Mouse (Mus musculus) lung, postnatal 14 days (tissue): ENCODE measurements around the gene Ncapg.
"Not testable (repeated sequence)": the region's sequence is repeated elsewhere in the genome, so short reads cannot be mapped to it uniquely, and the experiment has no call there.

Experiments used
- DNase-seq: peaks from one replicate; pipeline ENCODE4 v3.0.0; 2021

Gene Ncapg

DNA sequence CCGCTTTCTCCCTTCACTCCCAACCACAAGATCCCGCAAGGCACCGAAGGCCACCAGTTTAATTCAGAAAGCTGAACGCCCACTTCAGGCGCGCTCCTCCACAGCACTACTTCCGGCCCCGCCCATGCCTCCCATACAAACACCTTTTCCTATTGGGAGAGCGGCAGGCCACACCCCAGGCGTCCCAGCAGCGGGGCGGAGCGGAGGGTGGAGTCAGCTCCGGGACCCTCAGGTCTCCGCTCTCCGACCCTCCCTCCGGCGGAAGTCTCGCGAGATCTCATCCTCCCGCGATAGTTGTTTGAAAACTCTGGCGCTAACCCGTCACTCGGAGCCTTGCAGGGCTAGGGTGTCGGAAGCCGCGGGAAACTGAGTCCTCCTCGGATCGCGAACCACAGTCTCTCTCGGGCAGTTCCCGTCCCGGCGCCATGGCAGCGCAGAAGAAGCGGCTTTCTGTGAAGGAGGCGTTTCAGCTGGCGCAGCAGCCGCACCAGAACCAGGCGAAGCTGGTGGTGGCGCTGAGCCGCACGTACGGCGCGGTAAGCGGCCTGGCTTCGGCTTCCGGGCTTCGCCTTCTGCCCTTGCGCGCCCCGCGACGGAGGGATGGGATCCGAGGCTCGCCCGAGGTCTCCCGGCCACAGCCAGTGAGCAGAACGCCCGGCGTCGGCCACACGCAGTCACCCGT is at the start of gene Ncapg:
Ncapg (plus strand) TSS at position 322 of the 682 bp plus-strand sequence.
- DNase-seq = peak; percentile 100

DNA sequence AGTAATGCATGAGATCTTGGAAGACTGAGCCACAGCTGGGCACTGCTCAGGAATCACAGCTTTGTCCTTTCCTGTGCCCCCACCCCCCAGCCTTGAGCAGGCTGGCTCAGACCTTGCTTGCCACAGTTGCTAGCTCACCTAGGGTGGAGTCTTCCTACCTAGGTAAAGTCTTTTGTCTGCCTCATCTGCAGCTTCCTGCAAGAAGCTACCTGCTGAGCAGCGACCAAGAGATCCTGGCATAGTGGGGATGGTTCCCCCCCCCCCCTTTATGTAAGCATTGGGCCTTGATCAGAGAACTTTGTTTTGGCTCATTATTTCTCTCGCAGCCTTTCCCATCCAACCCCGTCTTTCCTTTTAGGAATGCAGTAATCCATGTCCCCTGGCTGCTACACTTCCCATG is 48.2 kb upstream of the Ncapg start:
- no peak for DNase-seq

DNA sequence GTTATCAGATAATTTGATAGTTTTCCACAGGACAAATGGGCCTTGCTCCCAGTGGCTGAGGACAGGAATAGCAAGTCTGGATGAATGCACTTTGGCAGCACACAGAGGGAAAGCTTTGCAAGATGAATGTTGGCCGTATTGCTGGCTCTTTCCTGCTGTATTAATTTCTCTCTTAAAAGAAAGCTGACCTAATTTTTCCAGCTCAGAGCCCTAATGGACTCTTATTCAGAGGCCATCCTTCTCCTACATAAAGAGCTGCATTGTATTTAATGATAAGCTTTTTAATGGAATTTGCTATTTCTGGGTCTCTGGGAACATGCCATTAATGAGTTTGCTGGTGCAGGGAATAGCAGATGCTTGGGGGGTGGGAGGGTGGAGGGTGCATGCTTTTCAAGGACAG is 41.9 kb upstream of the Ncapg start:
- no peak for DNase-seq

DNA sequence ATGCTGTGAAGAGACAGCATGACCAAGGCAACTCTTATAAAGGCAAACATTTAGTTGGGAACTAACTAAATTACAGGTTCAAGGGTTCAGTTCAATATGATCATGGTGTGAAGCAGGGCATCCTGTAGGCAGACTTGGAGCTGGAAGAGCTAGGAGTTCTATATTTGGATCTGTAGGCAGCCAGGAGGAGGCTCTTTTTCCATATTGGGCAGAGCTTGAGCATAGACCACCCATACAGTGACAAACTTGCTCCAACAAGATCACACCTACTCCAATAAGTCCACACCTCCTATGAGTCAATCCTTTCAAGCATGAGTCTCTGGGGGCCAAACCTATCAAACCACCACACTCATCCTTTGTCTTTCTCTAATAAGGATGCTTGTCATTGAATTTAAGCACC is 40.2 kb upstream of the Ncapg start:
- no peak for DNase-seq

DNA sequence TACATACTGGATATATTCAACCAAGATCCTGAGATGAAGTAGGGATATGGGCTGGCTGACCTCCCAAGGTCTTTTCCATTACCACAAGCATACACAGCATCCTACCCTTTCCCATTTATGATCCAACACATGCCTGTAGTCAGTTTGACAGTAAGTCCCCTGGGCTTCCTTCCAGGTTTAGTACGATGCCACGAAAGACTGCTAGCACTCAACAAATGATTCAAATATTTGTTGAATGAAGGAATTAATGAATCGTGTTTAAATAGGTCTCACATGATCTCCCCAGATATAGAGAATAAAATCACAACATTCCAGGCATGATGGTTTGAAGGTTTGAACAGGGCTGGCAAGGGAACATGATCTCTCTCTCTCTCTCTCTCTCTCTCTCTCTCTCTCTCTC is 31.3 kb upstream of the Ncapg start:
- no peak for DNase-seq

DNA sequence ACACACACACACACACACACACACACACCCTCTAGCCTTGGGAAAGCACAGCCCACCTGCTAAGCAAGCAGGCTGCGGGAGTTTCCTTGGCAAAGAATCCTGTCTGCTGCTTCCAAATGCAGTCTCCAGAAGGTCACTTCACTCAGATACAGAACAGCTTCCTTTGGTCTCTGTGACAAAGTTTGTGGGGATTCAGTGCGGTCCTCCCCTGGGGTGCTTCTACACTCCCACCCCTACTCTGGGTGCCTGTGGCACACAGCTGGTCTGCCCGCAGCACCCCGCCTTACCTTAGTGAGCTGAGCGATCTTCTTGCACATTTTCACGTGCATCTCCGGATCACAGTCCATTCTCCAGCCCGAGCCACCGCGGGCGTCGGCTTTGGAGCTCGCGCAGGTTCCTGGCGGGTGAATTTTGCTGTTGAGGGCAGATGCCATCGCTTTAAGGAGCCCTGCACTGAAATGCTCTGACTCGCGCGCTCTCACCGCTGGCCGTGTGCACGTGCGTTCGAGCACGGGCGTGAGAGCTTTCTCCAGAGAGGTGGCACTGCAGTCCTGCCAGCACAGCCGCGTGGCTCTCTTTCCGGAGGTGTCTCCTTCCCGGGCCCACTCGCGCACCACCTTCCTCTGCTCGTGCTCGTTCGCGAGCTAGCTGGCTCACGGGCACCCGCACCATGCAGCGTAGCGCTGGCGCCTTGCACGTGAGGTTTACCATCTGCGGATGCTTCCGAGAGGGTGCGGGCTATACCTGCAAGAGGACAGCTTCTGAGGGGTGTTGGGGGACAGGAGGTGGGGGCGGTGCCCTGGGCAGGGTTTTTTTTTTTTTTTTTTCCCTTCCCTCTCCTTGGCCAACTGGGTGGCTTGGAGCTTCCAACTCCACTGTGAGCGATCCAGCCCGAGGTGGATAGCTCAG is 30.7 kb upstream of the Ncapg start, which contains the start of gene Fam184b:
Fam184b (minus strand) TSS at position 809 of the 909 bp plus-strand sequence.
- DNase-seq = peak; percentile 23

DNA sequence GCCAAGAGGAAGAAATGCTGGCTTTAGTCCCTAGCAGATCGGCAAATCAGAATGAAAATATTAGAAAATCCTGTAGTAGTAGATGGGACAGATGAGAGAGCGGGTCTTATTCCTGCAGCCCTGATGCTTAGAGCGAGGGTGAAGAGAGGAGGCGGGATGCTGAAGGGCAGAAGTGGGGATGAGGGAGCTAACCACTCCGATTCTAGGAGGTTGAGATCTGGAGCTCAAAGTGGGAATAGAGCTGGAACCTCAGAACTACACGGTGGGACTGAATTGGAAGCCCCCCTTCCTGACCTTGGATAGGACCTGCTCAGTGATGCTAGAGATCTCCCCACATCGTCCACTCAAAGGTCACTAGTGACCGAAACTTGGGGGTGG is 30.0 kb upstream of the Ncapg start:
- DNase-seq = no peak

DNA sequence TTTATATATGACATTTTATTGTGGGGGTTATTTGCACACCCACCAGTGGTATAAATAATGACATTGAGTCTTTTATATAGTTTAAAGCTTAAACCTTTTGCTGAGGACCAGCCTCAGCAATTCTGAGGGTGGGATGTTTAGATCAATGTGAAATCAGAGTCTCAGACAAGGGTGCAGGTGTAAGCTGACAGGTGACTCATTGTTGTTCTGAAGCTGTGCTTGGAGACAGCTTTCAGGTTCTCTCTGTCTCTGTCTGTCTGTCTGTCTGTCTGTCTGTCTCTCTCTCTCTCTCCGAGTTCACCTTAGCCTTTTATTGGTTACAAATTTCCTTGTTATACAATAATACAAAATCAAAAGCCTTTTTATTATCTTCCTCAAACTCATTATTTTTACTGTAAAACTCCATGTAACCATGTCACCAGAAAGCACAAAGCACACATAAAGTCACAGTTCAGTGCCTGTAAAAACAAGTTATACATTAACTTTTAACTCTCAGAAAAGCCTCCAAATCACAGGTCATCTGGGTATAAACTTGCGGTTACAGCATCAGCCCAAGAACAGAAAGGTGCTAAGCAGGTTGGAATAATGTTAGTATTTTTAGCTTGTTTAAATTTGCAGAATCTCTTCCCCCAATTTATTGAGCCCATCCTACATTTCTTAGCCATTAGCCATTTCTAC is 18.6 kb upstream of the Ncapg start:
- DNase-seq = no peak

DNA sequence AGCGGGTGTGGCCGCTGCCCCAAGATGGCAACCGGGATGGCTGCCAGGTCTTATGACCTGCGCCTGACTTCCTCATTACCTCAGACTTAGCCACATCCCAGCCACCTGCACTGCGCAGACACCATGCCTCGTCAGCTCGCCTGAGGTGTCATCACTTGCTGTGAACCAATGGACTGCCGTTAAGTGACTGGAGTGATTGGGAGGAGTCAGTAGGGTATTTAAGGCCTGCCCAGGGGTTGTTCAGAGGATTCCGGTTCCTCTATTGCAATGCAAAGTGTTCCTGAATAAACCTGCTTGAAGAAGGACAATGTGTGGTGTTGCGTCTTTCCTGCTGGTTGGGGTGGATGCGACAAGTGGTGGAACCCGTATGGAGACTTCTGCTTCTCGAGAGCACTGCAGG is 11.3 kb upstream of the Ncapg start:
- DNase-seq = not testable (repeated sequence)

DNA sequence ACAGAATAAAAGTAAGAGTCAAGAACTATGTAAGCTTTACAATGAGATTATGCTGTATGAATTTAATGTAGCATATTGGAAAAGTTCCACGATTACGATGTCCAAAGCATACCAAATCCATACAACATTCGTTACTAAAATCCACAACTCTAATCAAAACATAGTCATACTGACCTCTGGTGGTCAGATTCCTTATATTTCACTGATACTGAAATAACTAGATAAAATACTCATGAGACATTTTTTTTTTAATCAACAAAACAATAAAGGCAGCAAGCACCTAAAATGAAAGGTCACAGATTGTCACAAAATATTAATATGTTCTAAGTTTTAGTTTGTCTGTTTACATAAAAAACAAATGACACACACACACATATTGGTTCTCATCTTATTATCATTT is 1.4 kb upstream of the Ncapg start:
- DNase-seq = no peak

DNA sequence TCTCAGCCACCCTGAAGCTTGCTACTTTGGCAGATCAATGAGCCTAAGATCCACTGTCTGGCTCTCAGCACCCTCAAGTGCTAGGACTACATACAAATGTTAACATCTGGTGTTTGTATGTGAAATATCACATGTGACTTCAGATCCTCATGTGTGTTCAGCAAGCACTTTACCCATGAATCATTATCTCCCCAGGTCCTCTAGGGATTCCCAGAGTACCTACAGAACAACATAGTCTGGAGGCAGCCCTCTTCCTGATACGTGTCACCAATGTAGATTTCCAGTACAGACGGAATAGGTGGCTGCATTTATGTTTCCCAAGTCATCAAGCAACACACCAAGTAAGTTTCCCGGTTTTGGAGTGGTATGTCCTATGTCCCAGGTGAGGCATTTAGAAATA is 888 bp upstream of the Ncapg start:
- no peak for DNase-seq

DNA sequence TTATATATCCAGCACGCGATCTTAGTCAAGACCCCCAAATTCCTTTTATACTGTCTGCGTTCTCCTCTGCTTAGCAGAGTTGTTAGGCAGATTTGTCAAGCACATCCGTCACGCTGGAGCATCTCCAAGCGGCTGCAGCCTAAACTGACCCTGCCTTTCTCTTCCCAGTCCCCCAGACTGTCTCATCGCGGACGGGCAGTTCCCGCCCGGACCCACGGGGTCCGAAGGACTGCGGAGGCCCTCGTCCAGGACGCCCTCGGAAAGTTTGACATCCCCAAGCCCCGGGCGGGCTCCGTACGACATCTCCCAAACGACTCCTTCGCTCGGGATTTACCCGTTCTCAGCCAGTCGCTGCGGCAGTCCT is 503 bp upstream of the Ncapg start:
- DNase-seq = no peak

DNA sequence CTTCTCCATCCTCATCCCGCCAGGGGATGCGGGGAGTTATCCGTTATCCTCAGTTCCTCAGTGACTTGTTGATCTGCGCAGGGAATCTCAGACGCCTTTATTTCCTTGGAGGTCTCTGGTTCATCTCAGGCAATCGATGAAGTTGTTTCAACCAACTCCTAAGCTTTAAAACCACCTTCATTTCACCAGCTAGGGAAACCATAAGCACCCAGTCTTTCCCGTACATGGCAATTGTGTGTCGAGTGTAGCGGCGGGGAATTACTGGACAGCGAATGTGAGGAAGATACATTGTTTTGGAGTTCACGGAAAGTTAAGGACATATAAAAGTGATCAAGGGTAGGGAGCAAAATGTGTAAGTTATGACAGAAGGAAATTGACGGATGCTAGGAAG is 556 bp downstream of the Ncapg start:
- DNase-seq = no peak

DNA sequence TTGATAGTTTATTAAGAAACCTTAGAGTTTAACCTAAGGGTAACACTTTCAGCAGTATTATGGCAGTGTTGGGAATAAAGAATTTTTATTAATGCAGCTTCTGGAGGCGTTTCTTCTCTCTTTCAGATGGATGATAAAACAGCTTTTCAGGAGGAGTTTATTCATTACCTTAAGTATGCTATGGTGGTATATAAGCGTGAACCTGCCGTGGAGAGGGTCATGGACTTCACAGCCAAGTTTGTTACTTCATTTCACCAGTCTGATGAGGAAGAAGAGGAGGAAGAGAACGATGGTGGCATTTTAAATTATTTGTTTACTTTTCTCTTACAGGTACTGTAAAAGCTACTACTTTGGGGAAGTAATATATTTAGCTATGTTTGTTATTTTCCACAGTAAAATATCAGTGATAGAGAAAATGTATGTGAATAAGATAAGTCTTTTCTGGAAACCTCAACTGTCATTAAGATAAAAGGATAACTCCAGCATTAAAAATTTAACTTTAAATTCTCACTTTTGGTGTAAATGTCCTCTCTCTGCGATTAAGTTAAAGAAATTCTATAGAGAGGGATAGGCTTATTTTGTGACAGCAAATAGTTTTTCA is 1.3 kb downstream of the Ncapg start:
- DNase-seq = no peak

DNA sequence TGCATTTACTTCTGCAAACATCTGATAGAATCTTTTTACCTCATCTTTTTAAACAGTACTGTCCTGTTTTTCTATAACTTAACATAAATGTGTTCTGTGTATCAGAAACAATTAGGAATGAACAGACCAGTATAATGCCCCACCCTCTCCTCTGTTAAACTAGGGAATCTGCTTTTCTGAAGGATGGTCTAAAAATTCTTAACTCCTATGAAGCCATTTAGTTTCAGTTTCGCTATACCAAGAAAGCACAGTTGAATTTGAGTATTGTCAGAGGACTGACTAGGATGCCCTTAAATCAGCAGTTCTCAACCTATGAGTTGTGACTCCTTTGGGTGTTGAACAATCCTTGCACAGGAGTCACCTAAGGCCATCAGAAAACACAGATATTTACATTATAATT is 5.3 kb downstream of the Ncapg start:
- DNase-seq = no peak

DNA sequence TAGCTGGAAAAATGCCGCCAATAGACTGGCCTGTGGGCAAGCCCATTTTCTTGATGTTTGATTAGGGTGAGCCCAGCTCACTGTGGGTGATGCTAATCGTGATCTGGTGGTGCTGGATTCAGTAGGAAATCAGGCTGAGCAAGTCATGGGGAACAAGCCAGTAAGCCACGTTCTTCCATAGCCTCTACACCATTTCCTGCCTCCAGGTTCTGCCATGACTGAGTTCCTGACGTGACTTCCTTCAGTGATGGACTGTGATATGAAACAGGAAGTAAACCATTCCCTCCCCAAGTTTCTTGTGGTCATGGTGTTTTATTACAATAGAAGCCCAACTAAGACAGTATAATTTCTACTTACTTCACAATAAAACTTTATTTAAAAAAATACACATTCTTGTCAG is 7.9 kb downstream of the Ncapg start:
- no peak for DNase-seq

DNA sequence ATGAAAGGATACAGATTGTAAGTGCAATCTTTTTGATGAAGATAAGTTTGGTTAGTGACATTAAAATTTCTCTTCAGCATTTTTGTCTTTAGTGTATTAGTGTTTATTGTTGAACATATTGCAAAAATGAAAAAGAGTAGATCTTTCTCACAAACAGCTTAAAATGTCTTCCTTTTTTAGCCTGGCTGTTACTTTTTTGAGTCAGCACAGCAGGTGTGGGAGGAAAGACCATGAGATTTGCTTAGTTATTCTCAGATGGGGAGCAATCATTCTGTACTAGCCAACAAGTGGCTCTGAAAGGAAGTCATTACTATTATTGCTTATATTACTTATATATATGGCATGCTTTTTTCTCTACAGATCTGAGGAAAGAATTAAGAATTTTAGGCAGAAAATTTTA is 10.2 kb downstream of the Ncapg start:
- no peak for DNase-seq

DNA sequence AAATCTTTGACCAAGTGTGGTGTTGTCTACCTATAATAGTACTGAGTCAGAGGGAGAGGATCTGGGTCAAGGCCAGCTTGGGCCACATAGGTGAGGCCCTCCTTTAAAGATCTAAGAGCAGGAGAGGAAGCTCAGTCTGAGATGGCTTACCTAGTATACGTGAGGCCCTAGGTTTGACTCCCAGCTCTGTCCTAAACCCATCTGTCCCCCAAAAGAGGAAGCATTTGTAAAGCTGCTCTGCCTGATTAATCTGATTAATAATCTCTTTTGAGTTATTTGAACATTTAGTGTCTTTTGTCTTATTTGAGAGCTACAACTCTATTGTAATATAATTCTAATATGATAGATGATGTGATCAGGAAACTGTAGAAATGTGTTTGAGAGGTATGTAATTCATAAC is 13.7 kb downstream of the Ncapg start:
- no peak for DNase-seq

DNA sequence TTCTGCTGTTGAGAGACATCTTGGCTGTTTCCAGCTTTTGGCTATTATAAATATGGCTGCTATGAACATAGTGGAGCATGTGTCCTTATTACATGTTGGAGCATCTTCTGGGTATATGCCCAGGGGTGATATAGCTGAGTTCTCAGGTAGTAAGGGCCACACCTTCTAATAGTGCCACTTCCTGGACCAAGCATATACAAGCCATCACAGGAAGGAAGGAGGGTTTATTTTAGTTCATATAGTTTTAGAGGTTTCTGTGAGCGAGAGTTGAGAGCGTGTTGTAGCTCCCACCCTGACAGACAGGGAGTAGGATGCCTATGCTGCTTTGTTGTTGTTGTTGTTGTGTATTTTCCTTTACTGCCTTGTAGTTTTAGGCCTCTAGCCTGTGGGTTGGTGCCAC is 15.5 kb downstream of the Ncapg start:
- no peak for DNase-seq

DNA sequence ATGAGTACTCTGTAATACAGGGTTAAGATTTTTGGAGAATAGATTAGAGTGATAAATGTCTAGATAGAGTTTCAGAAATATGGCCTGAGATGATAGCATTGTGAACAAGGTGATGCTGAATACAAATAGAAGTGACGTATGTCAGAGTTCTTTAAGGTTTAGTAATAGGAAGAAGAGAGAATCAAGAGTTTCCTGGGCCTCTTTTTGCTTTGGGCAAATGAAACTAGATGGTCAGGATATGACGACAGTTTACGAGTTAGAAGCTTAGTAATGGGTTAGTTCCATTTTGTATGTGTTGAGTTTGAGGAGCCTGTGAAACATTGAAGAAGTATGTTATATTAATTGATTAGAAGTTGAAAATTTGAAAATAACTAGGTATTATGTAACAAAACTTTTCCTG is 16.5 kb downstream of the Ncapg start:
- DNase-seq = no peak

DNA sequence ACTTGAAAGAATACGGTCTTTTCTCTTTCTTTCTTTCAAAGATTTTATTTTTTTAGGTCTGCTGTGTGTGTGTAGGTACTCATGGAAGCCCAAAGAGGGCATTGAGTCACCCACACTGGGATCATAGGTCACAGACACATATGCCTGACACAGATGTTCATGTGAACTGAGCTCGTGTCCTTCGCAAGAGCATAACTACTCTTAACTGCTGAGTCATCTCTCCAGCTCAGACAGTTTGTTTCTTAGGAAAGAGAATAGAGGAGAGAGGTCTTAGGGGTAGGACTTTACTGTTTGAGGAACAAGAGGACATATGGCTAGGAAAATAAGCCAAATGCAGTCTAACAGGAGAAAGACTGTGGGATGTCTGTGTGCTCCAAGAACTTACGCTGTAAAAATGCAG is 19.4 kb downstream of the Ncapg start:
- DNase-seq = no peak

DNA sequence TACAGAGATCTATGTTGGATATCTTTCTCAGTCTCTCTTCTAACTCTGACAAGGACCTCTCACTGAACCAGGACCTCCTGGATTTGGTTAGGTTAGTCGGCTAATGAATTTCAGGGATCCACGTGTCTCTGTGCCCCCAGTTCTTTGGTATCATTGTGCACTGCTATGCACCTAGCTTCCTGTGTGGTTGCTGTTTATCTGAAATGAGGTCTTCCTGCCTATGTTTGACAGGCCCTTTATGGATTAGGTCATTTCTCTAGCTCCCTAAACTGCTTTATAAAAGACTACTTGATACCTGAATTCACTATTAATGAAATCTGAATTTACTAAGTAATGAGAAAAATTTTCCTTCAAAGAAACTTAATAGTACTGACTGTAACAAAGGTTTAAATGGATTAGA is 21.1 kb downstream of the Ncapg start:
- DNase-seq = no peak

DNA sequence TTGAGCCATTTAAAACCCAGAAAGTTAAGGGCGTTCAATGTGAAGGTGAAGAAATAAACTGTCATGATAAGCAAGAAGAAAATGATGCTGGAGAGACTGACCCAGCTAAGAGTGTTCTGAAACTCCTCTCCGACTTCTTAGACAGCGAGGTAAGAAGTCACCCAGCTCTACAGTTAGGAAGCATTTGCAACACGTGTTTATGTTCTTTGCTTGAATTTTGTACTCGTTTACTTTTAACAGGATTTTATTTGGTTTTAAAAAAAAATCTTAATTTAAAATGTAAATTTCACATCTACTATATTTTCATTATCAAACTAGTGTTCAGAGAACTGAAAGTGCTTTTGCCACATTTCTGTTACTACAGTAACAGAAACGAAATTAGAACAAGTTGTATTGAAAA is 22.0 kb downstream of the Ncapg start:
- DNase-seq = no peak

DNA sequence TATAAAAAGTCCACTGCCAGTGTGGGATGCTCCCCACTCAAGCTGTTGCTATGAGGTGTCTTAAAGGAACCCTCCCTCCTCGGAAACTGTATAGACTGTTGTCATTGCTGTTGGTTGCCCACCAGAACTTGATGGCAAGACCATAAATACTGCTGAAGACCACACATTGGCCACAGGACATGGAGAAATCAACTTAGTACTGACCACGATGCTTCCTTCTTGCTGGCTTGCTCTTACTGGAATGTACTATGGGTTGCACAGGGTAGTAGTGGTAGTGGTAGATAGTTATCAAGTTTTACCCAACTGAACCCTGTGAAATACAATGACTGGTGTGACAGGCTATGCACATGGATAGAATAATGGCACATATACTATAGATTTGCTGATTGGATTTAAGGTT is 37.1 kb downstream of the Ncapg start:
- DNase-seq = no peak
